Mouse (Mus musculus): ENCODE measurements around the gene Ptprn2. TPM values are rescaled to one million over a fixed set of nuclear protein-coding genes. Genes with fewer than 3 reads are reported as not detected.

Gene Ptprn2
- total RNA-seq, 2 experiments from 2014 or later = not detected

GRCm38 (mm10) chr12:117230282-117230681 lies 744.8 kb downstream of the Ptprn2 start:
- intact Hi-C loops (cut with DNase I) = no loop called here
- DNase-seq (ENCODE audit: low spot score) = no peak

GRCm38 (mm10) chr12:117231850-117232249 lies 746.3 kb downstream of the Ptprn2 start:
- no peak for DNase-seq (ENCODE audit: low spot score)
- intact Hi-C loops (cut with DNase I) = no loop called here

GRCm38 (mm10) chr12:117235114-117235513 lies 749.6 kb downstream of the Ptprn2 start:
- intact Hi-C loops (cut with DNase I) = no loop called here
- DNase-seq (ENCODE audit: low spot score) = no peak

- DNase-seq (ENCODE audit: low spot score) = no peak
- intact Hi-C loops (cut with DNase I) = no loop called here
Measured at GRCm38 (mm10) chr12:117236020-117236734, 750.7 kb downstream of the Ptprn2 start.

- DNase-seq (ENCODE audit: low spot score) = no peak
- intact Hi-C loops (cut with DNase I) = no loop called here
Measured at GRCm38 (mm10) chr12:117236981-117237380, 751.5 kb downstream of the Ptprn2 start.

- no peak for DNase-seq (ENCODE audit: low spot score)
- intact Hi-C loops (cut with DNase I) = no loop called here
Measured at GRCm38 (mm10) chr12:117239927-117240715, 754.6 kb downstream of the Ptprn2 start.

GRCm38 (mm10) chr12:117242181-117242580 lies 756.7 kb downstream of the Ptprn2 start:
- intact Hi-C loops (cut with DNase I) = no loop called here
- no peak for DNase-seq (ENCODE audit: low spot score)

- intact Hi-C loops (cut with DNase I) = no loop called here
- DNase-seq (ENCODE audit: low spot score) = no peak
Measured at GRCm38 (mm10) chr12:117245885-117246478, 760.5 kb downstream of the Ptprn2 start.

- DNase-seq (ENCODE audit: low spot score) = no peak
- intact Hi-C loops (cut with DNase I) = no loop called here
Measured at GRCm38 (mm10) chr12:117250465-117250864, 764.9 kb downstream of the Ptprn2 start.

GRCm38 (mm10) chr12:117251663-117252425 lies 766.3 kb downstream of the Ptprn2 start:
- DNase-seq (ENCODE audit: low spot score) = no peak
- intact Hi-C loops (cut with DNase I) = no loop called here

GRCm38 (mm10) chr12:117252426-117252779 lies 766.9 kb downstream of the Ptprn2 start:
- DNase-seq (ENCODE audit: low spot score) = no peak
- intact Hi-C loops (cut with DNase I) = no loop called here

- intact Hi-C loops (cut with DNase I) = no loop called here
Measured at GRCm38 (mm10) chr12:117254356-117254755, 768.8 kb downstream of the Ptprn2 start.

GRCm38 (mm10) chr12:117255325-117255724 lies 769.8 kb downstream of the Ptprn2 start:
- intact Hi-C loops (cut with DNase I) = no loop called here
- DNase-seq (ENCODE audit: low spot score) = no peak

More at GRCm38 (mm10) chr12:117254356-117254755, 768.8 kb downstream of the Ptprn2 start:
- DNase-seq (ENCODE audit: low spot score) = no peak

- intact Hi-C loops (cut with DNase I) = no loop called here
- DNase-seq (ENCODE audit: low spot score) = no peak
Measured at GRCm38 (mm10) chr12:117255776-117256342, 770.3 kb downstream of the Ptprn2 start.

- intact Hi-C loops (cut with DNase I) = no loop called here
Measured at GRCm38 (mm10) chr12:117256849-117257204, 771.3 kb downstream of the Ptprn2 start.

GRCm38 (mm10) chr12:117257205-117257920 lies 771.8 kb downstream of the Ptprn2 start:
- DNase-seq (ENCODE audit: low spot score) = no peak
- intact Hi-C loops (cut with DNase I) = no loop called here

More at GRCm38 (mm10) chr12:117256849-117257204, 771.3 kb downstream of the Ptprn2 start:
- DNase-seq (ENCODE audit: low spot score) = no peak

- no peak for DNase-seq (ENCODE audit: low spot score)
Measured at GRCm38 (mm10) chr12:117257921-117258497, 772.5 kb downstream of the Ptprn2 start.

GRCm38 (mm10) chr12:117260391-117261164 lies 775.1 kb downstream of the Ptprn2 start:
- DNase-seq (ENCODE audit: low spot score) = no peak
- intact Hi-C loops (cut with DNase I) = no loop called here

More at GRCm38 (mm10) chr12:117257921-117258497, 772.5 kb downstream of the Ptprn2 start:
- intact Hi-C loops (cut with DNase I) = no loop called here
